Mouse (Mus musculus): ENCODE data around the gene Magi1.

DNA sequence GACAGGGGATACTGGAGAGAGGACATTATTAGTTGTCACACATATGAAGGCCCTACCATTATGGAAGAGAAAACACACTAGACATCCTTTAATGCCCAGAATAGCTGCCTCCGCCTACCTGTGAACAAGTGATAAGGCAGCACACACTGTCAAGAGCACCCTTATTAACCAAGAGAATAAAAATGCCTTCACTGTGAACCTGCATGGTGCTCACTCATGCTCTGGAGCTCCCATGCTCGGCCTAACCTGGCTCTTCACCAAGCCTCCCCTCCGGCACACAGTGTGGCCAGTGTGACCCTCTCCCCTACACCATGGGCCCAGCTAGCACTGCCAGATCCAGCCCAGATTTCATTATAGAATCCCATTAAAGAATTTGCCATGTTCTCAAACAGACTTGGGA is 206.7 kb downstream of the Magi1 start:
- TF ChIP-seq POLR2A (IDR thresholded peaks at IDR 0.05; ENCODE audit: borderline replicate concordance, low read depth, low read length) = no peak
- TF ChIP-seq CTCF (IDR thresholded peaks at IDR 0.05; ENCODE audit: low read depth, low read length) = no peak

All from bone marrow macrophage, adult 2 months (primary cell).